7 mouse cellular contexts compared by ENCODE assay signal in the genomic region with DNA sequence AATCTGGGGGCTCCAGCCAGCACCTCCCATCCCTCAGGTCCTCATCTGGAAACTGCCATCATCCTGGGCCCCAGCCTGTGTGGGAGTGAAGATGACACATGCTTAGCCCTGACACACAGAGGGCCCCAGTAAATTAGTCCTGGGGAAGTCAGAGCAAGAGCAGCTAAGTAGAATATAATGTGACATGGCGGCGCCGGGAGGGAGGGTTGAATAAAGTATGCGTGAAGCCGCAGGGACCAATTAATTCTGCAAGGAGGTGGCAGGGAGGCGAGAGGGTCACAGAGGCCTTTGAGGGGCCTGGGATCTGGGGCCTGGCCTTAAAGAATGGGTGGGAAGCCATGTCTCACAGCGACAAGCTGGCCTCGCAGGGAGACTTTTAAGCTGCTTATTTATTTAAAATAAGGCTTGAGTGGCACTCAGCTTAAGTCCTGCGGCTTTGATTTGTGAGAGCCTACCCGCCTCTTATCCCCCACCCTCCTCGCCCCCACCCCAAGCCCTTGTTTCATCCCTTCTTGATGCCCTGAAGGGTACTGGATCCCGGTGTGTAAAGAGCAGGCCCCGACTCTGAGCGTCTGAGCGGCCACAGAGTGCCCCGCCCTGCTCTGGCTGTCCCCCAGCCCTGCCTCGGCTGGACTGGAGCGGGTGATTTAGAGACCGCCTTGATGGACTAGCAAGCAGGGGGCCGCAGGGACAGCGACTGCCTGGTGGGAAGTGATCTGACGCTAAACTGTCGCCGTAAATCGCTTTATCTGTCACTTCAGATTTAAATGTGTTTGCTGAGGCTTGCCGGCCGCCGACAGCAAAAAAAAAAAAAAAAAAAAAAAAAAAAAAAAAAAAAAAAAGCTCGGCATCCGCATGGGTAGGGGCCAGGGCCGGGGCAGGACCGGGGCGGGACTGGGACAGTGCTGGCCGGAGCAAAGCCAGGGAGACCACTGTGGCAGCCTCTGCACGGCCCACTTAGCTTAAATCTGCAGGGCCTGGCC. TPM values are rescaled to one million over a fixed set of nuclear protein-coding genes. Genes with fewer than 3 reads are reported as not detected.
DNase-seq lines count a peak whose midpoint lies in the region; ATAC-seq and TF ChIP-seq lines count a peak whose summit lies in the region.

No protein-coding gene starts in this region.

- 6% methylated on average over 35 of the region's 35 CpGs for WGBS in embryonic facial prominence, embryonic 13.5 days
- WGBS in hindbrain, embryonic 13.5 days = 4% methylated on average over 33 of the region's 35 CpGs
- 2% methylated on average over 33 of the region's 35 CpGs for WGBS in midbrain, embryonic 10.5 days

- H3K27me3 ChIP-seq in embryonic facial prominence, embryonic 13.5 days = peaks cover 33% of the 10 kb centered on the region
- H3K27me3 ChIP-seq in hindbrain, embryonic 13.5 days = peaks cover 46% of the 10 kb centered on the region
- H3K27me3 ChIP-seq in midbrain, embryonic 10.5 days (ENCODE audit: low read depth, poor library complexity, severe bottlenecking) = peaks cover 87% of the 10 kb centered on the region

- H3K4me1 ChIP-seq in embryonic facial prominence, embryonic 13.5 days = peaks cover 52% of the 10 kb centered on the region
- peaks cover 92% of the 10 kb centered on the region for H3K4me1 ChIP-seq in hindbrain, embryonic 13.5 days (replicated peaks)
- H3K4me1 ChIP-seq in midbrain, embryonic 10.5 days = peaks cover 97% of the 10 kb centered on the region

- no peak for TF ChIP-seq POLR2A in brain, embryonic 14.5 days (IDR thresholded peaks at IDR 0.05; ENCODE audit: borderline replicate concordance, extremely low read depth, insufficient read depth, insufficient read length, poor library complexity, severe bottlenecking)

- no peaks in the 10 kb centered on the region for H3K36me3 ChIP-seq in embryonic facial prominence, embryonic 13.5 days
- H3K36me3 ChIP-seq in hindbrain, embryonic 13.5 days = no peaks in the 10 kb centered on the region
- H3K36me3 ChIP-seq in midbrain, embryonic 10.5 days = no peaks in the 10 kb centered on the region

- intact Hi-C loops in left cerebral cortex, postnatal 4 days (cut with DNase I) = loop anchor here (5.0 to 10.0 kb wide), 3 partner anchors 92 to 275 kb away; a partner anchor contains a TSS

- peak; percentile 84 for DNase-seq in brain, embryonic 14.5 days (ENCODE audit: low read depth)
- DNase-seq in midbrain, embryonic 10.5 days (ENCODE audit: low spot score) = peak; percentile 89
- DNase-seq in left cerebral cortex, adult 8-10 months (ENCODE audit: low spot score in 2 of 2) = no peak
- no peak for DNase-seq in left cerebral cortex, postnatal 4 days
- DNase-seq in spleen, adult 18-20 months = no peak

- H3K4me2 ChIP-seq in embryonic facial prominence, embryonic 13.5 days = peak overlapping the region; percentile 46
- peak overlapping the region; percentile 41 for H3K4me2 ChIP-seq in hindbrain, embryonic 13.5 days

- H3K9ac ChIP-seq in embryonic facial prominence, embryonic 13.5 days = peak overlapping the region; percentile 59
- H3K9ac ChIP-seq in hindbrain, embryonic 13.5 days = peak overlapping the region; percentile 65

- TF ChIP-seq CTCF in brain, embryonic 14.5 days (IDR thresholded peaks at IDR 0.05; ENCODE audit: borderline replicate concordance, extremely low read depth, insufficient read depth, insufficient read length) = no peak

- H3K27ac ChIP-seq in embryonic facial prominence, embryonic 13.5 days = peak overlapping the region; percentile 30; the same call in 1 of the 2 replicates
- peak overlapping the region; percentile 67 for H3K27ac ChIP-seq in hindbrain, embryonic 13.5 days
- peak overlapping the region; percentile 85 for H3K27ac ChIP-seq in midbrain, embryonic 10.5 days (replicated peaks)

- no peak for ATAC-seq in embryonic facial prominence, embryonic 13.5 days (ENCODE audit: insufficient number of reproducible peaks, insufficient read depth, low FRiP score, low TSS enrichment, low read depth)
- no peak for ATAC-seq in hindbrain, embryonic 13.5 days (ENCODE audit: low FRiP score)

- no peak overlapping the region; the same call in 1 of the 2 replicates for H3K4me3 ChIP-seq in embryonic facial prominence, embryonic 13.5 days
- no peak overlapping the region for H3K4me3 ChIP-seq in hindbrain, embryonic 13.5 days
- H3K4me3 ChIP-seq in midbrain, embryonic 10.5 days = peak overlapping the region; percentile 31

- H3K9me3 ChIP-seq in embryonic facial prominence, embryonic 13.5 days = no peaks in the 10 kb centered on the region
- H3K9me3 ChIP-seq in hindbrain, embryonic 13.5 days = no peaks in the 10 kb centered on the region
- H3K9me3 ChIP-seq in midbrain, embryonic 10.5 days (replicated peaks) = no peaks in the 10 kb centered on the region

RNA-seq across cellular contexts. Expression of a gene that starts 13.5 kb away (rescaled TPM):
- polyA plus RNA-seq in brain, embryonic 14.5 days (2012; rRNA removed) = 5.7 and 8.2 TPM in 2 replicates
- polyA plus RNA-seq in embryonic facial prominence, embryonic 13.5 days (2015; fragmentation: Nextera tagmentation; extraction: Ambion mirVana) = 7.1 and 9.0 TPM in 2 replicates
- 4.2 and 5.3 TPM in 2 replicates for polyA plus RNA-seq in hindbrain, embryonic 13.5 days (2015; fragmentation: Nextera tagmentation; extraction: Ambion mirVana)
- 2.2 and 2.9 TPM in 2 replicates for polyA plus RNA-seq in midbrain, embryonic 10.5 days (2016; fragmentation: Nextera tagmentation; extraction: Ambion mirVana)
- 10 to 100 TPM; 16.7 to 19.7 (median 18.0) TPM for total RNA-seq in left cerebral cortex, adult 8-10 months (2022)
- total RNA-seq in left cerebral cortex, postnatal 4 days (2021) = 1 to 10 TPM; 5.5 to 6.3 TPM

RNA-seq across cellular contexts. Expression of a gene that starts 30.3 kb away (rescaled TPM):
- 151 and 158 TPM in 2 replicates for polyA plus RNA-seq in brain, embryonic 14.5 days (2012; rRNA removed)
- 211 and 240 TPM in 2 replicates for polyA plus RNA-seq in embryonic facial prominence, embryonic 13.5 days (2015; fragmentation: Nextera tagmentation; extraction: Ambion mirVana)
- polyA plus RNA-seq in hindbrain, embryonic 13.5 days (2015; fragmentation: Nextera tagmentation; extraction: Ambion mirVana) = 233 and 239 TPM in 2 replicates
- polyA plus RNA-seq in midbrain, embryonic 10.5 days (2016; fragmentation: Nextera tagmentation; extraction: Ambion mirVana) = 427 and 470 TPM in 2 replicates
- 100 to 1,000 TPM; 160 to 199 (median 183) TPM for total RNA-seq in left cerebral cortex, adult 8-10 months (2022)
- 100 to 1,000 TPM; 127 to 130 TPM for total RNA-seq in left cerebral cortex, postnatal 4 days (2021)

RNA-seq across cellular contexts. Expression of a gene that starts 35.5 kb away (rescaled TPM):
- polyA plus RNA-seq in brain, embryonic 14.5 days (2012; rRNA removed) = 2.5 and 4.3 TPM in 2 replicates
- polyA plus RNA-seq in embryonic facial prominence, embryonic 13.5 days (2015; fragmentation: Nextera tagmentation; extraction: Ambion mirVana) = 13.0 and 13.6 TPM in 2 replicates
- 7.1 and 8.1 TPM in 2 replicates for polyA plus RNA-seq in hindbrain, embryonic 13.5 days (2015; fragmentation: Nextera tagmentation; extraction: Ambion mirVana)
- polyA plus RNA-seq in midbrain, embryonic 10.5 days (2016; fragmentation: Nextera tagmentation; extraction: Ambion mirVana) = 6.0 and 7.5 TPM in 2 replicates
- total RNA-seq in left cerebral cortex, adult 8-10 months (2022) = 10 to 100 TPM; 35.6 to 42.2 (median 39.1) TPM
- 10 to 100 TPM; 22.4 to 23.5 TPM for total RNA-seq in left cerebral cortex, postnatal 4 days (2021)

RNA-seq across cellular contexts. Expression of a gene that starts 50.8 kb away (rescaled TPM):
- 4.8 and 5.3 TPM in 2 replicates for polyA plus RNA-seq in brain, embryonic 14.5 days (2012; rRNA removed)
- 6.9 and 7.9 TPM in 2 replicates for polyA plus RNA-seq in embryonic facial prominence, embryonic 13.5 days (2015; fragmentation: Nextera tagmentation; extraction: Ambion mirVana)
- 4.4 and 5.6 TPM in 2 replicates for polyA plus RNA-seq in hindbrain, embryonic 13.5 days (2015; fragmentation: Nextera tagmentation; extraction: Ambion mirVana)
- polyA plus RNA-seq in midbrain, embryonic 10.5 days (2016; fragmentation: Nextera tagmentation; extraction: Ambion mirVana) = 8.5 and 10.3 TPM in 2 replicates
- 10 to 100 TPM in 1 of 4 experiments, 1 to 10 TPM in 3; 4.1 to 11.5 (median 7.1) TPM for total RNA-seq in left cerebral cortex, adult 8-10 months (2022)
- 1 to 10 TPM; 3.2 to 3.4 TPM for total RNA-seq in left cerebral cortex, postnatal 4 days (2021)

Comparison
In these comparisons a context has a peak if more than half of its experiments do, and no peak if none do; other contexts are left out.
1. DNase-seq: peak in brain, embryonic 14.5 days (single experiment) and midbrain, embryonic 10.5 days (single experiment); none in left cerebral cortex, adult 8-10 months (0 of 2), left cerebral cortex, postnatal 4 days (single experiment) and spleen, adult 18-20 months (0 of 2).
2. H3K27ac ChIP-seq: peak in every context shown above with its lines; median percentile 85 in midbrain, embryonic 10.5 days; 67 in hindbrain, embryonic 13.5 days; 30 in embryonic facial prominence, embryonic 13.5 days.